Mouse (Mus musculus) midbrain, embryonic 16.5 days (tissue): Measurements from ENCODE around the gene Apold1. TPM values are rescaled to one million over a fixed set of nuclear protein-coding genes. Genes with fewer than 3 reads are reported as not detected.

Source experiments
- ATAC-seq: fragments of 200-750 bp; cut with Nextera tagmentation; 2 replicates; pipeline ENCODE4 v1.8.0; 2017; ENCODE audit warnings: moderate TSS enrichment
- H3K27ac ChIP-seq: fragments of 300-500 bp; sonication (generic); 2 replicates; pipeline ENCODE4 v1.5.1; 2014; ENCODE audit warnings: mild to moderate bottlenecking, low read length, mixed read lengths
- H3K27me3 ChIP-seq: fragments of 300-500 bp; sonication (generic); 2 replicates; pipeline ENCODE4 v1.6.1; 2014; ENCODE audit warnings: low read depth, low read length, mixed read lengths; ENCODE audit not compliant: control insufficient read depth, insufficient read depth
- H3K36me3 ChIP-seq: fragments of 300-500 bp; sonication (generic); 2 replicates; pipeline ENCODE4 v1.6.1; 2014; ENCODE audit warnings: mild to moderate bottlenecking, low read length, moderate library complexity, mixed read lengths; ENCODE audit not compliant: control insufficient read depth, insufficient read depth
- H3K4me1 ChIP-seq: fragments of 300-500 bp; sonication (generic); 2 replicates; pipeline ENCODE4 v1.6.1; 2014; ENCODE audit warnings: mild to moderate bottlenecking, low read length, mixed read lengths; ENCODE audit not compliant: control insufficient read depth, insufficient read depth
- H3K4me2 ChIP-seq: fragments of 300-500 bp; sonication (generic); 2 replicates; pipeline ENCODE4 v1.6.1; 2014; ENCODE audit warnings: mild to moderate bottlenecking, low read length, mixed read lengths
- H3K4me3 ChIP-seq: fragments of 300-500 bp; sonication (generic); 2 replicates; pipeline ENCODE4 v1.5.1; 2014; ENCODE audit warnings: low read depth, mild to moderate bottlenecking, low read length, moderate library complexity, mixed read lengths
- H3K9ac ChIP-seq: fragments of 300-500 bp; sonication (generic); 2 replicates; pipeline ENCODE4 v1.6.1; 2014; ENCODE audit warnings: low read depth, low read length, mixed read lengths
- H3K9me3 ChIP-seq: fragments of 300-500 bp; sonication (generic); replicated peaks from 2 replicates; pipeline ENCODE4 v1.6.1; 2014; ENCODE audit warnings: mild to moderate bottlenecking, low read length, mixed read lengths; ENCODE audit not compliant: control insufficient read depth, poor library complexity, severe bottlenecking
- WGBS: fragments of 180-500 bp; shearing (Covaris S2); extraction: QIAGEN DNeasy Blood & Tissue Kit; methylation state at CpG from one replicate; pipeline ENCODE4 v1.1.7; 2014; 5-methylcytosine and 5-hydroxymethylcytosine counted together
- polyA plus RNA-seq: library from polyadenylated mRNA; unstranded; fragments of >200 nt; fragmentation: Nextera tagmentation; extraction: Ambion mirVana; gene quantifications from 2 replicates; pipeline ENCODE4 v1.2.1, GENCODE M21; 2015

The Apold1 gene
- polyA plus RNA-seq, 1 experiment from 2014 or later: 5.5 TPM

GRCm38 (mm10) chr6:135011048-135011733 is 29.7 kb downstream of the Apold1 start, which contains the start of gene Ddx47:
Gene Ddx47, plus strand, starts transcription at chr6:135011612.
- Histone ChIP-seq H3K27ac (no peak within 1 kb of the TSS), H3K4me3 (peak within 1 kb of the TSS; percentile 60), H3K4me2 (peak within 1 kb of the TSS; percentile 73), H3K9ac (peak within 1 kb of the TSS; percentile 71), H3K36me3 (peaks cover 7% of the 10 kb centered on the region), H3K4me1 (peaks cover 6% of the 10 kb centered on the region), H3K27me3 (no peaks in the 10 kb centered on the region), H3K9me3 (no peaks in the 10 kb centered on the region)
- ATAC-seq: peak; percentile 94
- 7% methylated on average over 19 of the region's 19 CpGs for WGBS

- WGBS: 1% methylated on average over 14 of the region's 14 CpGs
- Histone ChIP-seq H3K4me1 (peaks cover 6% of the 10 kb centered on the region), H3K4me3 (peak overlapping the region; percentile 60), H3K27ac (no peak overlapping the region), H3K4me2 (peak overlapping the region; percentile 73), H3K9ac (peak overlapping the region; percentile 71), H3K36me3 (peaks cover 7% of the 10 kb centered on the region), H3K27me3 (no peaks in the 10 kb centered on the region), H3K9me3 (no peaks in the 10 kb centered on the region)
- peak; percentile 74 for ATAC-seq
These were observed 30.2 kb downstream of the Apold1 start for GRCm38 (mm10) chr6:135011734-135012116.

GRCm38 (mm10) chr6:135017211-135017610 is 35.7 kb downstream of the Apold1 start:
- no peaks in the 10 kb centered on the region for H3K9me3 ChIP-seq
- H3K27ac ChIP-seq: no peak overlapping the region
- ATAC-seq: no peak
- no peaks in the 10 kb centered on the region for H3K27me3 ChIP-seq
- H3K4me1 ChIP-seq: peaks cover 4% of the 10 kb centered on the region
- peaks cover 36% of the 10 kb centered on the region for H3K36me3 ChIP-seq
- H3K4me2 ChIP-seq: no peak overlapping the region
- WGBS: 96% methylated on average over 11 of the region's 11 CpGs
- H3K4me3 ChIP-seq: no peak overlapping the region
- no peak overlapping the region for H3K9ac ChIP-seq

- no peak overlapping the region for H3K9ac ChIP-seq
- no peaks in the 10 kb centered on the region for H3K9me3 ChIP-seq
- no peak for ATAC-seq
- no peaks in the 10 kb centered on the region for H3K4me1 ChIP-seq
- H3K36me3 ChIP-seq: peaks cover 58% of the 10 kb centered on the region
- H3K27ac ChIP-seq: no peak overlapping the region
- H3K4me3 ChIP-seq: no peak overlapping the region
- H3K27me3 ChIP-seq: no peaks in the 10 kb centered on the region
- no peak overlapping the region for H3K4me2 ChIP-seq
- WGBS: 83% methylated on average over 10 of the region's 10 CpGs
These were observed 38.0 kb downstream of the Apold1 start for GRCm38 (mm10) chr6:135019564-135019963.

GRCm38 (mm10) chr6:135021633-135022032 is 40.1 kb downstream of the Apold1 start:
- Histone ChIP-seq H3K36me3 (peaks cover 54% of the 10 kb centered on the region), H3K9ac (no peak overlapping the region), H3K4me1 (no peaks in the 10 kb centered on the region), H3K4me2 (no peak overlapping the region), H3K27me3 (no peaks in the 10 kb centered on the region), H3K9me3 (no peaks in the 10 kb centered on the region), H3K27ac (no peak overlapping the region), H3K4me3 (no peak overlapping the region)
- 98% methylated on average over 3 of the region's 3 CpGs for WGBS
- ATAC-seq: no peak

- Histone ChIP-seq H3K27ac (no peak overlapping the region), H3K9ac (no peak overlapping the region)
- no peak for ATAC-seq
These were observed 41.9 kb downstream of the Apold1 start for GRCm38 (mm10) chr6:135023379-135023778.

GRCm38 (mm10) chr6:135024781-135025420 is 43.4 kb downstream of the Apold1 start:
- Histone ChIP-seq H3K4me1 (no peaks in the 10 kb centered on the region), H3K27ac (no peak overlapping the region), H3K9me3 (no peaks in the 10 kb centered on the region), H3K9ac (no peak overlapping the region), H3K36me3 (peaks cover 41% of the 10 kb centered on the region), H3K27me3 (no peaks in the 10 kb centered on the region), H3K4me3 (no peak overlapping the region), H3K4me2 (no peak overlapping the region)
- no peak for ATAC-seq
- WGBS: 91% methylated on average over 1 of the region's 1 CpGs

More at GRCm38 (mm10) chr6:135023379-135023778, 41.9 kb downstream of the Apold1 start:
- Histone ChIP-seq H3K4me3 (no peak overlapping the region), H3K36me3 (peaks cover 43% of the 10 kb centered on the region), H3K4me2 (no peak overlapping the region), H3K4me1 (no peaks in the 10 kb centered on the region), H3K9me3 (no peaks in the 10 kb centered on the region), H3K27me3 (no peaks in the 10 kb centered on the region)
- WGBS: 94% methylated on average over 14 of the region's 14 CpGs

GRCm38 (mm10) chr6:135026232-135026631 is 44.7 kb downstream of the Apold1 start:
- Histone ChIP-seq H3K36me3 (peaks cover 33% of the 10 kb centered on the region), H3K4me3 (no peak overlapping the region), H3K27ac (no peak overlapping the region), H3K4me1 (no peaks in the 10 kb centered on the region), H3K9me3 (no peaks in the 10 kb centered on the region), H3K27me3 (no peaks in the 10 kb centered on the region), H3K4me2 (no peak overlapping the region), H3K9ac (no peak overlapping the region)
- peak; percentile 71 for ATAC-seq
- 11% methylated on average over 3 of the region's 3 CpGs for WGBS

GRCm38 (mm10) chr6:135026755-135027154 is 45.2 kb downstream of the Apold1 start:
- Histone ChIP-seq H3K27me3 (no peaks in the 10 kb centered on the region), H3K4me1 (no peaks in the 10 kb centered on the region), H3K9ac (no peak overlapping the region), H3K4me3 (no peak overlapping the region), H3K36me3 (peaks cover 28% of the 10 kb centered on the region), H3K9me3 (no peaks in the 10 kb centered on the region), H3K4me2 (no peak overlapping the region), H3K27ac (no peak overlapping the region)
- peak; percentile 36; the same call in 1 of the 2 replicates for ATAC-seq
- WGBS: 91% methylated on average over 2 of the region's 2 CpGs
